Mouse (Mus musculus) spleen, adult 2 months (tissue): ENCODE measurements around the gene Urah. TPM values are rescaled to one million over a fixed set of nuclear protein-coding genes. Genes with fewer than 3 reads are reported as not detected.
A peak's percentile ranks its signal among the peaks of the same experiment; 100 is the strongest.

ENCODE experiments used
- DNase-seq, 2 experiments: peaks; one replicate each; pipeline versions ENCODE4 v3.0.0 to v3.0.0-alpha.2; 2012 to 2021; ENCODE audit warnings: low spot score in 2 of 2, low read depth in 1 of 2
- H3K27ac ChIP-seq: fragments of 200-500 bp; 2 replicates; pipeline ENCODE4 v1.5.1; 2012; ENCODE audit warnings: low read length, inconsistent platforms; ENCODE audit not compliant: insufficient read depth
- H3K27me3 ChIP-seq: fragments of 200-500 bp; 2 replicates; pipeline ENCODE4 v1.6.1; 2012; ENCODE audit warnings: mild to moderate bottlenecking, moderate library complexity, low read length, inconsistent platforms; ENCODE audit not compliant: control insufficient read depth, insufficient read depth
- H3K36me3 ChIP-seq: fragments of 200-500 bp; 2 replicates; pipeline ENCODE4 v1.6.1; 2012; ENCODE audit warnings: mild to moderate bottlenecking, low read length, inconsistent platforms; ENCODE audit not compliant: control insufficient read depth, insufficient read depth
- H3K4me1 ChIP-seq: fragments of 200-500 bp; 2 replicates; pipeline ENCODE4 v1.6.1; 2011; ENCODE audit warnings: inconsistent platforms; ENCODE audit not compliant: control insufficient read depth, insufficient read depth, insufficient read length
- H3K4me3 ChIP-seq: fragments of 200-500 bp; 2 replicates; pipeline ENCODE4 v1.5.1; 2011; ENCODE audit warnings: mild to moderate bottlenecking, inconsistent platforms; ENCODE audit not compliant: insufficient read depth, insufficient read length; ENCODE audit errors: extremely low read depth
- CTCF ChIP-seq: fragments of 200-500 bp; IDR thresholded peaks from 2 replicates; pipeline ENCODE4 v1.5.1; 2011; ENCODE audit warnings: mild to moderate bottlenecking, inconsistent platforms; ENCODE audit not compliant: insufficient read depth, insufficient read length, insufficient replicate concordance; ENCODE audit errors: extremely low read depth
- POLR2A ChIP-seq: fragments of 200-500 bp; IDR thresholded peaks from 2 replicates; pipeline ENCODE4 v1.6.1; 2011; ENCODE audit warnings: low read depth, low read length, inconsistent platforms
- WGBS: fragments of 180-500 bp; shearing (Covaris S2); methylation state at CpG from one replicate; pipeline ENCODE4 v1.1.7; 2018; 5-methylcytosine and 5-hydroxymethylcytosine counted together
- polyA plus RNA-seq: library from polyadenylated mRNA; depleted of rRNA; stranded (reverse); fragments of >200 nt; gene quantifications from 2 replicates; pipeline ENCODE4 v1.2.3, GENCODE M21; 2012

Gene Urah
- polyA plus RNA-seq, 1 experiment, result 1.1 TPM

DNA sequence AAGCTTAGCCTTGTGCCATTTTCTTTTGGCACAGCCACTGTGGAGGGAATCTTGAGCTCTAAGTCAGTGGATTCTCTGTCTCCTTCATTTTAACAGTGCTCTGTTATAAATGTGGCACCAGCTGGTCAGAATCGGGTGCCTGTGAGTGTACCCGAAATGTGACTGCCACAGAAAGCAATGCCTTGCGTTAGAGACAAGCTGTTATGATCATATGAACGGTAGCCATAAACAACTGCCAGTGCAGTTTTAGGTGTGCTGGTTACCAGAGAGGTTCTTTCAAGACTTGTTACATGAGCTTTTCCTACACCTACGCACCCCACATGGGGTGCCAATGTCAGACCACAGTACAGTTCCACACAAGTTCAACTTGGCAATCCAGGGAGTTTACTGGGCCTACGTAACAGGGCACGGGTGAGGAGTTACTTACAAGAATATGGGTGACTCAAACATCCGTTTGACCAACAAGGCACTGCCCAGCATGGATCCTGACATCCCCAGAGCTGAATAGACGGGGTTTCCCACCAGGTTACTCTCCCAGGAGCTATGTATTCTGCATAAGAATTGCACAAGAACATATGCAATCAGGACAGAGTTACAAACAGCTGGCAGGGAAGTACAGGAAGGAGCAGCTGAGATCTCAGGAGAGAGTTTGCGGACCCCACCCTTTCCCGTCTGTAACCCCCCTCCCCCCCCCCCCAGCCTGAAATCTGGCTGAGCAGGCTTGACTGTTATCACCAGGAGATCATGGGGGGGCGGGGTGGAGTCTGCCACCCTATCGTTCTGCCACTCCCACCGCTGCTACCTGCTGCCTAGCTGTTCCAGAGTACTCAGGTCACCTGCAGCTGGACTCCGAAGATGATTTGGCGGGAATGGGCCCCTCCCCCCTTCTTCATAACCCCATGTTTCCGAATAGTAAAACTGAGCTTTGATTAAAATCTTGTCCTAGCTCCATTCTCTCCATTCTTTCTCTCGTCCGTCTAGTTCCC, 6.2 kb downstream of the Urah start:
- DNase-seq, result no peak
- no peaks in the 10 kb centered on the region for H3K27me3 ChIP-seq
- H3K36me3 ChIP-seq, result no peaks in the 10 kb centered on the region
- 54% methylated on average over 19 of the region's 19 CpGs for WGBS
- H3K27ac ChIP-seq, result no peak overlapping the region
- no peaks in the 10 kb centered on the region for H3K4me1 ChIP-seq
- no peak for TF ChIP-seq CTCF
- no peak for TF ChIP-seq POLR2A
- no peak overlapping the region for H3K4me3 ChIP-seq

DNA sequence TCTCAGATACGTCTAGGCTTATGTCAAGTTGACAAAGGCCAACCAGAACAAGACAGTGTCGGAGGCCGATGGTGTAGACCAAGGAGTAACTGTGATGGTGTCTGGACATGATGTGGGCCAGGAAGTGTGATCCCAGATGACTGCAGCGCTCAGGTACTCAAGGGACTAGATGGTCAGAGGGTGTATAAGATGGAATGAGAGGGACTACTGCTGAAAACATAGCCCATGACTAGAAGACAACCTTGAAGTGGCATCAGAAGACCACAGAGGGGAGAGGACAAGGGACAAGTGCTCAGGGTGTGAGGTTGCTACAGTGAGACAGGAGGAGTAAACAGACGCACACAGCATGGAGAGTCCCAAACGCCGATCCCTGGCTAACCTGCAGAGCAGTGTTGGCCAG, 9.0 kb downstream of the Urah start:
- 87% methylated on average over 7 of the region's 7 CpGs for WGBS
- Histone ChIP-seq H3K4me3 (no peak overlapping the region), H3K27ac (no peak overlapping the region), H3K27me3 (no peaks in the 10 kb centered on the region), H3K4me1 (no peaks in the 10 kb centered on the region), H3K36me3 (no peaks in the 10 kb centered on the region)
- DNase-seq, result no peak
- TF ChIP-seq CTCF (no peak), POLR2A (no peak)

DNA sequence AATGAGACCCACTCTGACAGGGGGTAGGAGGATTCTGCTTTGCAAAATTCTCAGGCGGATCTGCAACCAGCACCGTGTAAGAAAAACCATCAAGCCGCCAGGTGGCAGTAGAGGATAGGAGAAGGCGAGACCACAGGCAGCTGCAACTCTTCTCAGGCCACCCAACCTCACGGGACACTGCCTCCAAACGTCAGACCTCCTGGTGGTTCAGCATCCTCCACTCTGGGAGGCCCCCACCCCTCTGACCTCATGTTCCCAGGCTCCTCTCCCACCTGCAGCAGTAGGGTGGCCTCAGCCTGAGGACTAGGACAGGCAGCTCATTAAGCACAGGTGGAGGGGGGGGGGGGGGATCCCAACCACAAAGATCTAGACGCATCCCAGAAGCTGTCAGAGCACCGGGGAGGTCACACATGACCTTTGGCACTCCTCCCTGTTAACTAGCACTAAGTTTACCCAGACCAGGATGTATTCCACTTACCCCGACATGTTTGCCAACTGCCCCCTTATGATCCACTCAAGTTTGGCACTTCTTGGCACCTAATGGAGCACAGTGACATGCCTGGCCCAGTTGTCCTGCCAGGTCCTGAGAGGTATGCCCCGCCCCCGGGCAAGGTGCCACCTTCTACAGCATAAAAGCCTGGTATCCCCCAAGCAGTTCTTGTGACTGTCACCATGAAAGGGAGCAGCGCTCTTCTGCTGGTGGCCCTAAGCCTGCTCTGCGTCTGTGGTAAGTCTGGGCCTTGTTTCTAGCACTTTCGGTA, 10.3 kb downstream of the Urah start, which contains the start of gene Scgb1c1:
Gene Scgb1c1, plus strand, starts transcription at position 643 of the 761 bp plus-strand sequence.
- Histone ChIP-seq H3K4me1 (no peaks in the 10 kb centered on the region), H3K4me3 (no peak within 1 kb of the TSS), H3K27ac (no peak within 1 kb of the TSS), H3K27me3 (no peaks in the 10 kb centered on the region), H3K36me3 (no peaks in the 10 kb centered on the region)
- TF ChIP-seq CTCF, result peak; percentile 96; the same call in 1 of the 2 replicates
- TF ChIP-seq POLR2A, result no peak
- DNase-seq, result peak; percentile 72 to 87
- 29% methylated on average over 14 of the region's 14 CpGs for WGBS

DNA sequence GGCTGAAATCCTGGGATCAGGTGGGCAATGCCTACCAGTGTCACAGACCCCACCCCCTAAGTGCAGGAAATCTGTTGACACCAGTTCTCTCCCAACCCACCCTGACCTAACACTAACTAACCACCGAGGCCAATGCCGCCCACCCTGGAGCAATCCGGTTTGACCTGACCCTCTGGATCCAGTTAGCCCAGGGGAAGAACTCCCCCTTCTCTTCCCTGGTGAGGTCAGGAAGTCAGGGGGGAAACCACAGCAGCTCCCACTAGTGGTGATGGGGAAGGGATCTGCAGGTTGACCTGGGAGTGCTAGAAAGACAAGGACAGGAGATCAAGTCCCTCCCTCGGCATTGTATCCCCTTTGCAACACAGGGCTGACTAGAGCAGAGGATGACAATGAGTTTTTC, 10.9 kb downstream of the Urah start:
- 76% methylated on average over 4 of the region's 4 CpGs for WGBS
- Histone ChIP-seq H3K4me1 (no peaks in the 10 kb centered on the region), H3K27ac (no peak overlapping the region), H3K27me3 (no peaks in the 10 kb centered on the region), H3K36me3 (no peaks in the 10 kb centered on the region), H3K4me3 (no peak overlapping the region)
- TF ChIP-seq CTCF (no peak), POLR2A (no peak)
- no peak for DNase-seq

DNA sequence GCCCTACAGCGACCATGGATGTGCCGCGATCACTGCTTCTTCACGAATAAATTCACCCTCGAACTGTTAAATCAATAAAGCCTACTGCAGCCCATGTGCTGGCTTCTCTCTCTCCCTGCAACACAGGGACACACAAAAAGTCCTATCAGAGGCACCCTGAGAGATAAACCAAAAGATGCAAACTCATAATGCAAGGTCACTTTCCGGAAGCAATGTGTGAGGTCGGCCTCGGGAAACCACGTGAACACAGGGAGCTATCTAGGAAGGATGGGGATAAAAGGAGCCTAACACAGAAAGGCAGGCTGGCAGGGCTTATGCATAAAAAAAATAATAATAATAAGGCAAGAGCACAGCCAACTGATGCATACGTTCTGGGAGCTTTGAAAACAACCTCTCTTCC, 11.9 kb downstream of the Urah start:
- Histone ChIP-seq H3K4me3 (no peak overlapping the region), H3K36me3 (0 out of 2 replicates have a peak, but pooled peaks cover 1% of the 10 kb centered on the region), H3K27me3 (no peaks in the 10 kb centered on the region), H3K27ac (no peak overlapping the region), H3K4me1 (no peaks in the 10 kb centered on the region)
- no peak for DNase-seq
- WGBS, result 88% methylated on average over 10 of the region's 10 CpGs
- TF ChIP-seq CTCF (no peak), POLR2A (no peak)

DNA sequence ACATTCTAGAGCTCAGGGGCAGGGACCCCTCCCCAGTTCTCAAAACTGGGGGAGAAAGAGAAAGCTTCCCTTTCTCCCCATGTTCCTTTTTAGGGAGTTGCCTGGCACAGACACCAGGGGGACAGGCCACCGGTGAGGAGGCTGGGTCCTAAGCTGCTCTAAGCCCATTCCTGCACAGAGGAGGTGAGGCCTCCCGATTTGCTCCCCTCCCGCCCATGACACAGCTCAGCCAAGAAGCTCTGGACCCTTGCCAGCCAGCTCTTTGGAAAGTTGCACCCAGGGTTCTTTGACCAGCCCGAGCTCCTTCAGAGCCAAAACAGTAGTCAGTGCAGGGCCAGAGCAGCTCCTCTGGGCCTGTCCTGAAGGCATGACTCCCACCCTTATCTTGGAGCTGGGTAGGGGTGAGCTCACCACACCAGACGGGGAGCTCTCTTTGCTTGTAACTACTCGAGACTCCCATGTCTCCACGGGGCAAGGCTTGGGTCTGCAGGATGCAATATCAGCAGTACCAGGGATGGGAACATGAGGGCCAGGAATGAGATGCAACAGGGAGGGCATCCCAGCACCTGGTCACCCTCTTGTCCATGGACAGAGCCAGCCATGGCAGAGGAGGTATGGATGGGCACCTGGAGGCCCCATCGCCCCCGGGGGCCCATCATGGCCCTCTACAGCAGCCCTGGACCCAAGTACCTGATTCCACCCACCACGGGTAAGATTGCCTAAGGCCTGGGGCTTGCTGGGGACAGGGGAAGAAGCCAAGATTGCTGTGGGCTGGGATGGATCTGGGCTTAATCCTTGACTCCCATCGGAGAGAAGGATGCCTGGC, 13.2 kb downstream of the Urah start, which contains the start of gene Odf3:
Gene Odf3, plus strand, starts transcription at position 51 of the 826 bp plus-strand sequence.
- Histone ChIP-seq H3K27me3 (no peaks in the 10 kb centered on the region), H3K4me3 (no peak within 1 kb of the TSS), H3K36me3 (peaks cover 1% of the 10 kb centered on the region; the same call in 1 of the 2 replicates), H3K4me1 (no peaks in the 10 kb centered on the region), H3K27ac (no peak within 1 kb of the TSS)
- WGBS, result 75% methylated on average over 11 of the region's 11 CpGs
- DNase-seq, result no peak
- no peak for TF ChIP-seq CTCF
- no peak for TF ChIP-seq POLR2A
